Mouse (Mus musculus) lung, postnatal 36 days (tissue): ENCODE results near the gene Gm428.
"Not testable (repeated sequence)": the region's sequence is repeated elsewhere in the genome, so short reads cannot be mapped to it uniquely, and the experiment has no call there.

Experiments used
- DNase-seq: peaks from one replicate; pipeline ENCODE4 v3.0.0; 2022; ENCODE audit warnings: mixed read lengths

The Gm428 gene

DNA sequence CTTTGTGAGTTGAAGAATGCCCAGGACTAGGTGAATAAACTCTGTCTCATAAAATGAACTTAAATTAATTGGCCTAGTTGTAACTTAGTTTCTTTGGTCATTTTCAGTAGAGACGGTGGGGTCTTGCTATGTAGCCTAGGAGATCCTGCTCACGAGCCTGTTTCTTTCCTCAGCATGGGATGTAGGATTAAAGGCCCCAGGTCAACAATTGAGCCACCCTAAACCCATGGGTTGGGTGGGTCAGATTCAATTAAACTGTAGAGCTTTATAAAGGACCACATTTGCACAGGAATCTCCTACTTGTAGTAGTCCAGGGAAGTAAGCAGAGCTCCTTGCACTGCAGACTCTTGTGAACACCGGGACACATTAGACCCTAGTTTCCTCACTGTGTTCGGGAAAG, at the start of gene Gm428:
TSS of gene Gm428 (plus strand) at position 301 of the 400 bp plus-strand sequence.
- DNase-seq: not testable (repeated sequence)

DNA sequence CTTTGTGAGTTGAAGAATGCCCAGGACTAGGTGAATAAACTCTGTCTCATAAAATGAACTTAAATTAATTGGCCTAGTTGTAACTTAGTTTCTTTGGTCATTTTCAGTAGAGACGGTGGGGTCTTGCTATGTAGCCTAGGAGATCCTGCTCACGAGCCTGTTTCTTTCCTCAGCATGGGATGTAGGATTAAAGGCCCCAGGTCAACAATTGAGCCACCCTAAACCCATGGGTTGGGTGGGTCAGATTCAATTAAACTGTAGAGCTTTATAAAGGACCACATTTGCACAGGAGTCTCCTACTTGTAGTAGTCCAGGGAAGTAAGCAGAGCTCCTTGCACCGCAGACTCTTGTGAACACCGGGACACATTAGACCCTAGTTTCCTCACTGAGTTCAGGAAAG, 45.5 kb upstream of the Gm428 start, which contains the start of gene Gm11236:
TSS of gene Gm11236 (plus strand) at position 301 of the 400 bp plus-strand sequence.
- DNase-seq: not testable (repeated sequence)

DNA sequence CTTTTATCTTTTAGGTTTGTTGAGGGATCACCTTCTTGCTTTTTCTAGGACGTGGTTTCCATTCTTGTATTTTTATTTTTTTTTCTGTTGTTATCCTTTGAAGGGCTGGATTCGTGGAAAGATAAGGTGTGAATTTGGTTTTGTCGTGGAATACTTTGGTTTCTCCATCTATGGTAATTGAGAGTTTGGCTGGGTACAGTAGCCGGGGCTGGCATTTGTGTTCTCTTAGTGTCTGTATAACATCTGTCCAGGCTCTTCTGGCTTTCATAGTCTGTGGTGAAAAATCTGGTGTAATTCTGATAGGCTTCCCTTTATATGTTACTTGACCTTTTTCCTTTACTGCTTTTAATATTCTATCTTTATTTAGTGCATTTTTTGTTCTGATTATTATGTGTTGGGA, 21.5 kb upstream of the Gm428 start:
- not testable (repeated sequence) for DNase-seq

DNA sequence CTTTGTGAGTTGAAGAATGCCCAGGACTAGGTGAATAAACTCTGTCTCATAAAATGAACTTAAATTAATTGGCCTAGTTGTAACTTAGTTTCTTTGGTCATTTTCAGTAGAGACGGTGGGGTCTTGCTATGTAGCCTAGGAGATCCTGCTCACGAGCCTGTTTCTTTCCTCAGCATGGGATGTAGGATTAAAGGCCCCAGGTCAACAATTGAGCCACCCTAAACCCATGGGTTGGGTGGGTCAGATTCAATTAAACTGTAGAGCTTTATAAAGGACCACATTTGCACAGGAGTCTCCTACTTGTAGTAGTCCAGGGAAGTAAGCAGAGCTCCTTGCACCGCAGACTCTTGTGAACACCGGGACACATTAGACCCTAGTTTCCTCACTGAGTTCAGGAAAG, 15.3 kb upstream of the Gm428 start, which contains the start of gene Gm11239:
TSS of gene Gm11239 (plus strand) at position 301 of the 400 bp plus-strand sequence.
- DNase-seq: not testable (repeated sequence)

DNA sequence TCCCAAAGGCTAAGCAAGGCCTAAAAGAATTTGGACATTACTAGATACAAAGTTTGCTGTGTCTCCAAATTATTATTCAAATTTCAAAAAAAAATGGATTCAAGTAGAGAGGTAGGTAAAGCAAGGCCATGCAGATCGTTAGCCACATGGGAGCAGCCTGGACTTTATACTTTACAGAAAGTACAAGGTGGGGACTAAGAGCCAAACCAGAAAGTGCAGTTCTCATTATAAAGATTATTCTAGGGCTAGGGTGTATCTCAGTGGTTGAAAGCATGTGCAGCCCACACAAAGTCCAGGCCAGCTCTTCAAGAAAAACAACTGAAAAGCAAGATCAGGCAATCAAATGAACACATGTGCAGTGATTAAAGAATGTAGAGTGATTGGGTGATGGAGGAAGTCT, 35.4 kb downstream of the Gm428 start:
- no peak for DNase-seq

DNA sequence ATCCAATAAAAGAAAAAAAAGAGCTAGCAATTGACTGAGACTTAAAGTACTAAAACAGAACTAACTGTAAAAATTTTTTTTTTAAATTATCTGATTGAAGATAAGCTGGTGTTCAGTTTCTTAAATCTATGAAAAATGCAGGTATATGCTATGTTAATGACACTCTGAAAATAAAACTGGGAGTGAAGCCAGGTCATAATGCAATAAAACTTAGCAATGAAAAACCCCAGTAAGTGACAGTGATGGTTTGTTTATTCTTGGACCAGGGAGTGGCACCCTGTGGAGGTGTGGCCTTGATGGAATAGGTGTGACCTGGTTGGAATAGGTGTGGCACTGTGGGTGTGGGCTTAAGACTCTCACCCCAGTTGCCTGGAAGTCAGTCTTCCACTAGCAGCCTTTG, 36.5 kb downstream of the Gm428 start:
- no peak for DNase-seq
